Mouse (Mus musculus) limb, embryonic 14.5 days (tissue): Measurements from ENCODE around the gene Rptor. TPM values are rescaled to one million over a fixed set of nuclear protein-coding genes. Genes with fewer than 3 reads are reported as not detected.

Source experiments
- ATAC-seq: fragments of 200-750 bp; cut with Nextera tagmentation; 2 replicates; pipeline ENCODE4 v1.8.0; 2017; ENCODE audit warnings: low read depth, moderate number of reproducible peaks, moderate TSS enrichment; ENCODE audit not compliant: low FRiP score
- DNase-seq: peaks from one replicate; pipeline ENCODE4 v3.0.0-alpha.2; 2015; ENCODE audit warnings: low spot score
- H3K27ac ChIP-seq: fragments of 300-500 bp; sonication (generic); replicated peaks from 2 replicates; pipeline ENCODE4 v1.5.1; 2014; ENCODE audit warnings: low read depth, mild to moderate bottlenecking, low read length, moderate library complexity, mixed read lengths
- H3K27me3 ChIP-seq: fragments of 300-500 bp; sonication (generic); 2 replicates; pipeline ENCODE4 v1.6.1; 2014; ENCODE audit warnings: low read length, mixed read lengths; ENCODE audit not compliant: control insufficient read depth, insufficient read depth
- H3K36me3 ChIP-seq: fragments of 300-500 bp; sonication (generic); 2 replicates; pipeline ENCODE4 v1.6.1; 2014; ENCODE audit warnings: mild to moderate bottlenecking, low read length, moderate library complexity, mixed read lengths; ENCODE audit not compliant: control insufficient read depth, insufficient read depth
- H3K4me1 ChIP-seq: fragments of 300-500 bp; sonication (generic); 2 replicates; pipeline ENCODE4 v1.6.1; 2014; ENCODE audit warnings: antibody characterized with exemption, low read length, mixed read lengths; ENCODE audit not compliant: control insufficient read depth, insufficient read depth
- H3K4me2 ChIP-seq: fragments of 300-500 bp; sonication (generic); replicated peaks from 2 replicates; pipeline ENCODE4 v1.6.1; 2014; ENCODE audit warnings: low read depth, mild to moderate bottlenecking, low read length, moderate library complexity; ENCODE audit not compliant: severe bottlenecking
- H3K4me3 ChIP-seq: fragments of 300-500 bp; sonication (generic); replicated peaks from 2 replicates; pipeline ENCODE4 v1.5.1; 2014; ENCODE audit warnings: low read length
- H3K9ac ChIP-seq: fragments of 300-500 bp; sonication (generic); 2 replicates; pipeline ENCODE4 v1.6.1; 2014; ENCODE audit warnings: mild to moderate bottlenecking, low read depth, low read length, moderate library complexity; ENCODE audit not compliant: severe bottlenecking
- H3K9me3 ChIP-seq: fragments of 300-500 bp; sonication (generic); 2 replicates; pipeline ENCODE4 v1.6.1; 2016; ENCODE audit warnings: low read length; ENCODE audit not compliant: control insufficient read depth
- POLR2A ChIP-seq: fragments of 200-500 bp; IDR thresholded peaks from 2 replicates; pipeline ENCODE4 v1.8.0; 2012; ENCODE audit warnings: inconsistent platforms, mild to moderate bottlenecking, moderate library complexity, borderline replicate concordance; ENCODE audit not compliant: insufficient read depth, insufficient read length; ENCODE audit errors: extremely low read depth
- WGBS: fragments of 180-500 bp; shearing (Covaris S2); extraction: QIAGEN DNeasy Blood & Tissue Kit; methylation state at CpG from one replicate; pipeline ENCODE4 v1.1.7; 2014; 5-methylcytosine and 5-hydroxymethylcytosine counted together
- polyA plus RNA-seq, 2 experiments: library from polyadenylated mRNA; depleted of rRNA in 1 of 2; stranded (reverse) in 1 of 2; unstranded in 1 of 2; fragments of >200 nt; fragmentation: Nextera tagmentation in 1 of 2; extraction: Ambion mirVana in 1 of 2; gene quantifications; 2 replicates each; pipeline versions ENCODE4 v1.2.1 to v1.2.3; 2012 to 2014

Rptor gene
- polyA plus RNA-seq, 2 experiments, result 13.7 to 24.3 TPM

DNA sequence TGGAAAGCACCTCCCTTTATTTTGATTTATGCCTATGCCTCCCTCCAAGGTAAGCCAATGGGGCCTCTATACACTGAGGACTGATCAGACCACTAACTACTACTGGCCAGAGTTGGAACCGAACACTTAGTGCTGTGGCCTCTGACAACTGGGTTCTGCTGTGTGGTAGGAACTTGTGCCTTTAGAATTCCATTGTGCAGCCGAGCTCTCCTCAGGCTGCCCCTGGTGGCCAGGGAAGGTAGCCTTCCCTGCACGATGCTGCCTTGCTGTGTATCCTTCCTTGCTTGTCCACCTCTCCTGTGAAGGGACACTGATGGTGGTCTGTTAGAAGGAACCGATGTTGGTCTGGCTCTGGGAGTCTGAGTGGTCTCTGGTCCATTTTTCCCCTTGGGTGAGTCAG lies 167.0 kb downstream of the Rptor start:
- H3K27ac ChIP-seq, result no peak overlapping the region

DNA sequence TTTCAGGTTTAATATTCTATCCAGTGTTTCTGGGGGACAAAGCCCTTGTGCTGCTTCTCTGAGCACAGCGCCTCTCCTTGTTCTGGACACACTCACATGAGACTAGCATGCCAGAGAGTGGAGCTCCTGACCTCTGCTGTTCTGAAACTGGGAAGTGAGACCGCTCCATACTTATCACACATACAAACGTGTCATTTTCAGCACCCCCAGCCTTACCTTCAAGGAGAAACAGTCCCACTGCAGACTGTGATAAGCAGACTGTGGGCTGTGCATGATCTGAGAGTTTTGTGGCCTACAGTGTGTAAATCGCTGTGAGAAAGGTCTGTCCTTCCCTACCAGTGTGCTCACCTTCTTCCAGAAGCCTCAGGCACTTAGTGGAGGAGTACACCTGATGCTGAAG lies 168.3 kb downstream of the Rptor start:
- peaks cover 7% of the 10 kb centered on the region; the same call in 1 of the 2 replicates for H3K9me3 ChIP-seq
- WGBS, result 88% methylated on average over 4 of the region's 4 CpGs
- no peak for ATAC-seq
- no peak overlapping the region for H3K9ac ChIP-seq
- no peak overlapping the region for H3K27ac ChIP-seq
- peaks cover 14% of the 10 kb centered on the region for H3K36me3 ChIP-seq
- DNase-seq, result no peak
- TF ChIP-seq POLR2A, result no peak
- no peak overlapping the region for H3K4me2 ChIP-seq
- H3K4me3 ChIP-seq, result no peak overlapping the region
- no peaks in the 10 kb centered on the region for H3K4me1 ChIP-seq
- H3K27me3 ChIP-seq, result no peaks in the 10 kb centered on the region

More for the DNA sequence above, 167.0 kb downstream of the Rptor start:
- Histone ChIP-seq H3K4me1 (no peaks in the 10 kb centered on the region), H3K9me3 (no peaks in the 10 kb centered on the region), H3K4me2 (no peak overlapping the region), H3K4me3 (no peak overlapping the region), H3K36me3 (peaks cover 13% of the 10 kb centered on the region), H3K27me3 (no peaks in the 10 kb centered on the region), H3K9ac (no peak overlapping the region)
- ATAC-seq, result no peak
- no peak for DNase-seq
- no peak for TF ChIP-seq POLR2A
- 65% methylated on average over 4 of the region's 4 CpGs for WGBS

DNA sequence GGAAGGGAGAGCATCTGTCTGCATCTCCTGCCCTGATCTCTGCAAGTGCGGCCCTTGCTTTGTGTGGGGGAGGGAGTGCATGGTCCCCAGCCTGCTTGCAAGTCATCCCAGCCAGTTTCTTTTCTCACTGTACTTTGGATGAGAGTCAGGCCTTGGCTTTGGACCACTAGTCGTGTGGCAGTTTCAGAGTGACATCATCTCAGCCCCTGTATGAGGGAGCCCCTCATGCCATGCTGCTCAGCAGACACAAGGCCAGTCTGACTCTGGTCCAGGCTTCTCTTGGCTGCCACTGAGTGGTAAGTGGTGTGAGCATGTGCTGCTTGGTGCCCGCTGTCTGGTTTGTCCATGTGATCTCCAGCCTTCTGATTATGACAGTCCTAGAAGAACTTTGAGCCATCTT lies 170.2 kb downstream of the Rptor start:
- no peaks in the 10 kb centered on the region; the same call in 1 of the 2 replicates for H3K4me1 ChIP-seq
- TF ChIP-seq POLR2A, result no peak
- H3K9ac ChIP-seq, result no peak overlapping the region
- ATAC-seq (no peak), DNase-seq (no peak)
- no peaks in the 10 kb centered on the region for H3K27me3 ChIP-seq
- 93% methylated on average over 3 of the region's 3 CpGs for WGBS
- H3K36me3 ChIP-seq, result peaks cover 16% of the 10 kb centered on the region
- H3K27ac ChIP-seq, result no peak overlapping the region
- no peak overlapping the region for H3K4me2 ChIP-seq
- H3K9me3 ChIP-seq, result peaks cover 11% of the 10 kb centered on the region; the same call in 1 of the 2 replicates
- H3K4me3 ChIP-seq, result no peak overlapping the region

DNA sequence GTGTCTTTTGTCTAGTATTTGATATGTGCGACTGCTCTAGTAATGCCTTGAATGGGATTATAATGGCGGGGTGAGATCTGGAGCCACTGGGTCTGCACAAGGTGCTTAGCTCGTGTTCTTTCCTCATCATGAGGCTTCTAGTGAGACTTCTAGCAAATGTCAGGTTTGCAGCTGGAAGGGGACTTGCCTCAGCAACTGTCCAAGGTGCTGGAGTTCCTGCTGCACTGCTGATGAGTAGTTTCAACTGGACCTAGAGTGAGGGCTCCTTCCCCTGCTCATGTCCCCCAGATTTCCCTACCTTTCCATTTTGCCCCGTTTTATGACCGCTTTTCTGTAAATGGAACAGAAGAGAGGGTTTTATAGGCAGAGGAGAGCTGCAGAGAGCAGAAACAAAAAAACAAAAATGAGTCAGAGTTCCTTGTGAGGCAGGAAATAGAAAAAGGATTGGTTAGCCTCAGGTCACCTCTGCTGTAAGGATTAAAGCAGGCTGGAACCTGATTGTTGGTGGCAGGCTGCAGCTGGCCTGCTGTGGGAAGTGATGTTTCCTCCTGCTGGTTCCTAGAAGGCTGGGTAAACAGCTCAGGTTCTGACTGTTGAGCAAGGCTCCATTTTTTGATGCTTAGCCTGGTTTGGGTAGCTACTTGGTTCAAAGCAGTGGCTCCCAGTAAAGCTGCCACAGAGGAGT lies 172.5 kb downstream of the Rptor start:
- no peak overlapping the region for H3K4me2 ChIP-seq
- no peak for DNase-seq
- no peak overlapping the region for H3K27ac ChIP-seq
- TF ChIP-seq POLR2A, result no peak
- ATAC-seq, result no peak
- peaks cover 11% of the 10 kb centered on the region; the same call in 1 of the 2 replicates for H3K9me3 ChIP-seq
- no peaks in the 10 kb centered on the region; the same call in 1 of the 2 replicates for H3K4me1 ChIP-seq
- H3K9ac ChIP-seq, result no peak overlapping the region
- WGBS, result 89% methylated on average over 5 of the region's 5 CpGs
- H3K27me3 ChIP-seq, result no peaks in the 10 kb centered on the region
- H3K36me3 ChIP-seq, result peaks cover 16% of the 10 kb centered on the region
- H3K4me3 ChIP-seq, result no peak overlapping the region

DNA sequence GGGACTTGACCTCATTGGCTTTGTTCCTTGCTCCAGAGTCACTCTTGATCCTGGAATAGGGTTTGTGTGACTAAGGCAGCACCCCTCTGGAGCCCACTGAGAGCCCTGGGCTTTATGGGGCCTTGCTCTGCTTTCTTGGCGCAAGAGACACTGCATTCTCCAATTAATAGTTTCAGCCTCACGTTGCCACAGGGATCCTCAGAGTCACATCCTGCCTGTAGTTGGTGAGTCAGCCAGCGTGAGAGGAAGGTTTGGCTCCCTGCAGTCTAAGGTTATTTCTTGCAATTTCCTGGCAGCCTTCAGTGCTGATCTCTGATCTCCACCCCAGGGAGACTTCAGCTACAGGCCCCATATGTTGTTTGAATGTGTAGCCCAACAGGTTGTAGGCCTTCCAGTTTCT lies 174.5 kb downstream of the Rptor start:
- Histone ChIP-seq H3K27ac (no peak overlapping the region), H3K27me3 (no peaks in the 10 kb centered on the region), H3K36me3 (peaks cover 18% of the 10 kb centered on the region), H3K9ac (no peak overlapping the region), H3K4me1 (no peaks in the 10 kb centered on the region; the same call in 1 of the 2 replicates), H3K4me3 (no peak overlapping the region), H3K9me3 (peaks cover 11% of the 10 kb centered on the region; the same call in 1 of the 2 replicates), H3K4me2 (no peak overlapping the region)
- ATAC-seq, result no peak
- no peak for TF ChIP-seq POLR2A
- 28% methylated on average over 3 of the region's 3 CpGs for WGBS
- no peak for DNase-seq

DNA sequence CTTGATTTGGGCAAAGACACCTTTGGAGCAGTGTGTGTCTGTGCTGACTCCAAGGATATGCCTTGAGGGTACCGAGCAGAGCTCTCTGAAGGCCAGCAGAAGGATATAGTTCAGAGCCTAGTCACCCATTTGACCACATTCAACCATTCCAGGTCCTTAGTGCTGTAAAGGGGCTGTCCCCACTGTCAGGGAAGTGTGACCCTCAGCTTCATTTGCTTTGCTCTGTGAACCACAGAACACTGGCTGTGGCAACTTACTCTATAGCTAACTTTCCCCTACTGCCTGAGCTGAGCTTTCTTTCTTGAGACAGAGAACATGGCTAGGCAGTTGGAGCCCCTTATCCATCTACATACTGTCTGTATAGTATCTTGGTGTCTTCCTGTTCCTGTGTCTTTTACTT lies 175.2 kb downstream of the Rptor start:
- Histone ChIP-seq H3K4me2 (no peak overlapping the region), H3K9ac (no peak overlapping the region), H3K4me1 (no peaks in the 10 kb centered on the region; the same call in 1 of the 2 replicates), H3K27ac (no peak overlapping the region), H3K9me3 (peaks cover 11% of the 10 kb centered on the region; the same call in 1 of the 2 replicates), H3K4me3 (no peak overlapping the region), H3K27me3 (no peaks in the 10 kb centered on the region), H3K36me3 (peaks cover 20% of the 10 kb centered on the region)
- 88% methylated on average over 1 of the region's 1 CpGs for WGBS
- DNase-seq, result no peak
- no peak for ATAC-seq
- no peak for TF ChIP-seq POLR2A
